Mouse (Mus musculus) embryonic facial prominence, embryonic 15.5 days (tissue): Measurements from ENCODE around the gene Ascl4. TPM values are rescaled to one million over a fixed set of nuclear protein-coding genes. Genes with fewer than 3 reads are reported as not detected.
A peak's percentile ranks its signal among the peaks of the same experiment; 100 is the strongest.

Experiments used
- ATAC-seq: fragments of 200-750 bp; cut with Nextera tagmentation; 2 replicates; pipeline ENCODE4 v1.8.0; 2017; ENCODE audit warnings: low read depth, moderate TSS enrichment; ENCODE audit not compliant: insufficient number of reproducible peaks, low FRiP score, low TSS enrichment
- H3K27ac ChIP-seq: fragments of 300-500 bp; sonication (generic); replicated peaks from 2 replicates; pipeline ENCODE4 v1.5.1; 2015; ENCODE audit warnings: mild to moderate bottlenecking, inconsistent platforms
- H3K27me3 ChIP-seq: fragments of 300-500 bp; sonication (generic); 2 replicates; pipeline ENCODE4 v1.6.1; 2015; ENCODE audit warnings: inconsistent platforms
- H3K36me3 ChIP-seq: fragments of 300-500 bp; sonication (generic); 2 replicates; pipeline ENCODE4 v1.6.1; 2015; ENCODE audit warnings: mild to moderate bottlenecking, inconsistent platforms
- H3K4me1 ChIP-seq: fragments of 300-500 bp; sonication (generic); 2 replicates; pipeline ENCODE4 v1.6.1; 2015; ENCODE audit warnings: inconsistent platforms
- H3K4me2 ChIP-seq: fragments of 300-500 bp; sonication (generic); replicated peaks from 2 replicates; pipeline ENCODE4 v1.6.1; 2015; ENCODE audit warnings: mild to moderate bottlenecking, inconsistent platforms
- H3K4me3 ChIP-seq: fragments of 300-500 bp; sonication (generic); replicated peaks from 2 replicates; pipeline ENCODE4 v1.5.1; 2015; ENCODE audit warnings: mild to moderate bottlenecking, inconsistent platforms
- H3K9ac ChIP-seq: fragments of 300-500 bp; sonication (generic); 2 replicates; pipeline ENCODE4 v1.6.1; 2015; ENCODE audit warnings: inconsistent platforms
- H3K9me3 ChIP-seq: fragments of 300-500 bp; sonication (generic); replicated peaks from 2 replicates; pipeline ENCODE4 v1.6.1; 2016; ENCODE audit warnings: inconsistent platforms
- WGBS: fragments of 180-500 bp; shearing (Covaris S2); methylation state at CpG from one replicate; pipeline ENCODE4 v1.1.7; 2015; 5-methylcytosine and 5-hydroxymethylcytosine counted together
- polyA plus RNA-seq: library from polyadenylated mRNA; unstranded; fragments of >200 nt; fragmentation: Nextera tagmentation; extraction: Ambion mirVana; gene quantifications from 2 replicates; pipeline ENCODE4 v1.2.1, GENCODE M21; 2015

Gene Ascl4
- polyA plus RNA-seq, 1 experiment from 2014 or later, result 1.5 TPM

GRCm38 (mm10) chr10:85953401-85953800 is 25.9 kb downstream of the Ascl4 start:
- ATAC-seq, result no peak
- H3K4me1 ChIP-seq, result peaks cover 7% of the 10 kb centered on the region; the same call in 1 of the 2 replicates
- no peak overlapping the region for H3K4me3 ChIP-seq
- H3K36me3 ChIP-seq, result peaks cover 64% of the 10 kb centered on the region
- no peak overlapping the region for H3K27ac ChIP-seq
- H3K27me3 ChIP-seq, result no peaks in the 10 kb centered on the region
- no peaks in the 10 kb centered on the region for H3K9me3 ChIP-seq
- H3K4me2 ChIP-seq, result no peak overlapping the region
- H3K9ac ChIP-seq, result no peak overlapping the region
- 81% methylated on average over 3 of the region's 3 CpGs for WGBS

- H3K27me3 ChIP-seq, result no peaks in the 10 kb centered on the region
- H3K36me3 ChIP-seq, result peaks cover 54% of the 10 kb centered on the region
- no peak overlapping the region for H3K27ac ChIP-seq
- peaks cover 7% of the 10 kb centered on the region; the same call in 1 of the 2 replicates for H3K4me1 ChIP-seq
- no peaks in the 10 kb centered on the region for H3K9me3 ChIP-seq
- H3K4me3 ChIP-seq, result no peak overlapping the region
- no peak for ATAC-seq
- 73% methylated on average over 2 of the region's 2 CpGs for WGBS
- H3K9ac ChIP-seq, result no peak overlapping the region
- H3K4me2 ChIP-seq, result no peak overlapping the region
Measured at GRCm38 (mm10) chr10:85954429-85954828, 26.9 kb downstream of the Ascl4 start.

- peak overlapping the region; percentile 82 for H3K27ac ChIP-seq
- 2% methylated on average over 20 of the region's 20 CpGs for WGBS
- H3K4me3 ChIP-seq, result peak overlapping the region; percentile 84
- H3K4me1 ChIP-seq, result peaks cover 7% of the 10 kb centered on the region; the same call in 1 of the 2 replicates
- no peaks in the 10 kb centered on the region for H3K27me3 ChIP-seq
- peak overlapping the region; percentile 76 for H3K9ac ChIP-seq
- H3K4me2 ChIP-seq, result peak overlapping the region; percentile 67
- no peaks in the 10 kb centered on the region for H3K9me3 ChIP-seq
- peaks cover 33% of the 10 kb centered on the region for H3K36me3 ChIP-seq
- no peak for ATAC-seq
Measured at GRCm38 (mm10) chr10:85956871-85957419, 29.5 kb downstream of the Ascl4 start.

GRCm38 (mm10) chr10:85957464-85957950 is 30.0 kb downstream of the Ascl4 start, which contains the start of gene Rtcb:
Gene Rtcb (minus strand): TSS chr10:85957823.
- H3K4me3 ChIP-seq, result peak within 1 kb of the TSS; percentile 84
- H3K4me2 ChIP-seq, result peak within 1 kb of the TSS; percentile 67
- H3K4me1 ChIP-seq, result peaks cover 7% of the 10 kb centered on the region; the same call in 1 of the 2 replicates
- peak; percentile 87 for ATAC-seq
- no peaks in the 10 kb centered on the region for H3K9me3 ChIP-seq
- H3K27me3 ChIP-seq, result no peaks in the 10 kb centered on the region
- H3K36me3 ChIP-seq, result peaks cover 27% of the 10 kb centered on the region
- peak within 1 kb of the TSS; percentile 76 for H3K9ac ChIP-seq
- WGBS, result under 1% methylated on average over 38 of the region's 38 CpGs
- H3K27ac ChIP-seq, result peak within 1 kb of the TSS; percentile 82

DNA sequence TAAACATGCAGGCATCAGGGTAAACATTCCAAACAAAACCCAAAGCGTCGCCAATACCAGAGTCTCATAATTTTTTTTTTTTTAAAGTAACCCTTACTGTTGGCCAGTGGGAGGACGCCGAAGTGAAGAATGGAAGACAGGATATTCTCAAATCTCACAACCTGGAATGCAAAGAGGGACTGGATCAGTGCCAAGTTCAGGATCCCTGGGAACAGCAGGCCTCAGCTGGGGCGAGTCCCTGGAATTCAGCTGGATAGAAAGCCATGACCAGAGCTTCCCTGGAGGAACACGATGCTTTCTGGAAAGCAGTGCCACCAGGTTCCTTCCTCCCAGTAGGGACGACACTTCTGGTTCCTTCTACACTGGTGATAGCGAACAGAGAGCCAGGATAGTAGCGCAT is 35.4 kb downstream of the Ascl4 start:
- Histone ChIP-seq H3K4me1 (no peaks in the 10 kb centered on the region), H3K27ac (no peak overlapping the region), H3K4me2 (no peak overlapping the region), H3K4me3 (no peak overlapping the region), H3K9ac (no peak overlapping the region), H3K9me3 (no peaks in the 10 kb centered on the region), H3K27me3 (no peaks in the 10 kb centered on the region), H3K36me3 (no peaks in the 10 kb centered on the region)
- ATAC-seq, result no peak
- WGBS, result 59% methylated on average over 9 of the region's 9 CpGs

DNA sequence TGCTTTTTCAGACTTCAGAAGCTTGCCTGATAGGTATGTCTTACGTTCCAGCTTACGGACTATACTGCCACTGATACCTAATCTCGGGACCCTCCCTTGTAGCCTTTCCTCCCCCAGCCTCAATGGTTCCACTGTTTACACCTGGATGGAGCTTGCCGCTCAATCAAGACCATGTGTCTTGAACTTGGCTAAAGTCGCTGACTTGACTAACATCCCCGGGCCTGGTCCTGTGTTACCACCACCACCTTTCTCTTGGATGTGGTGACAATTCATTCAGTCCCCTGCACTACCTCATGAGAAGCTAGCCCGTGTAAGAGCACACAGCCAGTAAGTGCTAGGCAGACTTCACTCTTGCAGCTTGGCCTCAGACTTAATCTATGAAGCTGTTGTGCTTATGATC is 36.8 kb downstream of the Ascl4 start:
- Histone ChIP-seq H3K4me2 (no peak overlapping the region), H3K4me3 (no peak overlapping the region), H3K9ac (no peak overlapping the region), H3K27ac (no peak overlapping the region), H3K36me3 (no peaks in the 10 kb centered on the region), H3K4me1 (no peaks in the 10 kb centered on the region), H3K9me3 (no peaks in the 10 kb centered on the region), H3K27me3 (no peaks in the 10 kb centered on the region)
- no peak for ATAC-seq
- WGBS, result 84% methylated on average over 7 of the region's 7 CpGs

DNA sequence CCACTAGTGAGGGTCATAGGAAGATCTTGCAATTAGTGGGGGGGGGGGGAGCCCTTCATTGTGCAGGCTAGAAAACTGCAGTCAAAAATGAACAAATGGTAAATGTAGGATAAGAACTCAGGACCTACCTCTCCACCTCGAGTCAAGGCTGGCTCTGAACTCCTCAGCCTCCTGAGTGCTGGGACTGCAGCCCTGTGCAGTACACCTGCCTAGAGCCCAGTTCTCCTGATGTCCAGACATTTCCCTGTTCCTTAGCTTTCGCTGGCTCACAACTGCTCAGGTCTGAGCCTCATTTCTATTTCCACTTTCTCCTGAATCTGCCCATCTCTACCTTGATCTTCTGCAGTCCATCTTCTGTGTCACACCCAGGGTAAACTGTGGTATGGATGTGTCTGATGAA is 39.0 kb downstream of the Ascl4 start:
- 33% methylated on average over 2 of the region's 2 CpGs for WGBS
- Histone ChIP-seq H3K4me3 (no peak overlapping the region), H3K4me2 (no peak overlapping the region), H3K4me1 (no peaks in the 10 kb centered on the region), H3K27ac (no peak overlapping the region), H3K36me3 (no peaks in the 10 kb centered on the region), H3K9ac (no peak overlapping the region), H3K27me3 (no peaks in the 10 kb centered on the region), H3K9me3 (no peaks in the 10 kb centered on the region)
- no peak for ATAC-seq

DNA sequence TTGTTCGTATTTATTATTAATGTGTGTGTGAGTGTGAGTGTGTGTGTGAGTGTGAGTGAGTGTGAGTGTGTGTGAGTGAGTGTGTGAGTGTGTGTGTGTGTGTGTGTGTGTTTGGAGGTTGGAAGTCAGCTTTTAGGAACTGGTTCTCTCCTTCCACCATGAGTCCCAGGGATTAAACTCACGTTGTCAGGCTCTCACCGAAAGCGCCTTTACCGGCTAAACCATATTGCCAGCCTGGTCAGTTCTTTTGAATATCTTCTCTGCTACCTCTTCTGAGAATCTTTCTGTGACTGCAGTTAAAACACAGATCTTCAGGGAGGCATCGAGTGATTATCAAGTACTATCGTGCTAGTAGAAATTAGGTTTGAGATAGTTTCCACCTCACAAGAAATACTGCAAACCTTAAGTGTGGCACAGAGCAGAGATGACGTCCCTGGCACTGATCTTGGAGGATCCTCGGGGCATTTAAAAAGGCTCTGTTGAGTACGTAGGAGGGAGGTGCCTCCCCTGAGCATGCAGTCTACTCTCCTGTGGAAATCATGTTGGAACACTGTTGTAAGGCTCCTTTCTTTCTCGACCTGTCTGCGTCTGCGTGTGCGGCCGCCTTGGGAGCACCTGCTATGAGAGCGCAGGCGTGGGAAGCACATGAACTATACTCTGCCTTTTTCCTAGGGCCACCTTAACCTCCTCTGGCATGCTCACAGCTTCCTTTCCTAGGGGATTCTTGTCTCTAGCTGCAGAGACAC is 40.1 kb downstream of the Ascl4 start:
- H3K4me1 ChIP-seq, result no peaks in the 10 kb centered on the region
- ATAC-seq, result no peak
- H3K9ac ChIP-seq, result no peak overlapping the region
- no peak overlapping the region for H3K27ac ChIP-seq
- H3K36me3 ChIP-seq, result no peaks in the 10 kb centered on the region
- no peaks in the 10 kb centered on the region for H3K27me3 ChIP-seq
- 61% methylated on average over 17 of the region's 17 CpGs for WGBS
- no peaks in the 10 kb centered on the region for H3K9me3 ChIP-seq
- no peak overlapping the region for H3K4me3 ChIP-seq
- no peak overlapping the region for H3K4me2 ChIP-seq

DNA sequence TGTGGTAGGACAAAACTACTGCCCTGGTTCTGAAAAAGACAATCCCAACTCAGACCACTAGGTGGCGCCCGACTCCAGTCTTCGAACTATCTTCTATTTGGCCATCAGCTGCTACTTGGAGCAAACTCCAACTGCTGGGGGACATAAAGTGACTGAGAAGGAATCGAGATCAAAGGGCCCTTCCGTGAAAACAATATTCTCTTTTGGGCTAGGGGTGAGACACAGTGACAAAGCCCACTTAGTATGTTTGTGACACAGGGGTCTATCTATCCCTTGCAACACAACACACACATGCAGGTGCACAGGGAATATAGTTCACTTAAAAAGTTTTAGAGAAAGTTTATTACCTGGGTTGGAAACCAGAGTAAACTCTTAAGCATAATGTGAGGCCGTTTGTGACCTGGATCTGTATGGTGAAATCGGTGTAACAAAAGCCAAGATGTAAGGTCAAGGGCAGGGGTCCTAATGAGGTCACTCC is 40.7 kb downstream of the Ascl4 start:
- ATAC-seq, result no peak
- Histone ChIP-seq H3K9me3 (no peaks in the 10 kb centered on the region), H3K9ac (no peak overlapping the region), H3K36me3 (no peaks in the 10 kb centered on the region), H3K27me3 (no peaks in the 10 kb centered on the region), H3K4me2 (no peak overlapping the region), H3K4me3 (no peak overlapping the region), H3K27ac (no peak overlapping the region), H3K4me1 (no peaks in the 10 kb centered on the region)
- 12% methylated on average over 7 of the region's 7 CpGs for WGBS

GRCm38 (mm10) chr10:85968731-85969130 is 41.2 kb downstream of the Ascl4 start:
- 35% methylated on average over 2 of the region's 2 CpGs for WGBS
- Histone ChIP-seq H3K4me1 (no peaks in the 10 kb centered on the region), H3K9ac (no peak overlapping the region), H3K4me3 (no peak overlapping the region), H3K27ac (no peak overlapping the region), H3K9me3 (no peaks in the 10 kb centered on the region), H3K27me3 (no peaks in the 10 kb centered on the region), H3K36me3 (no peaks in the 10 kb centered on the region), H3K4me2 (no peak overlapping the region)
- no peak for ATAC-seq

DNA sequence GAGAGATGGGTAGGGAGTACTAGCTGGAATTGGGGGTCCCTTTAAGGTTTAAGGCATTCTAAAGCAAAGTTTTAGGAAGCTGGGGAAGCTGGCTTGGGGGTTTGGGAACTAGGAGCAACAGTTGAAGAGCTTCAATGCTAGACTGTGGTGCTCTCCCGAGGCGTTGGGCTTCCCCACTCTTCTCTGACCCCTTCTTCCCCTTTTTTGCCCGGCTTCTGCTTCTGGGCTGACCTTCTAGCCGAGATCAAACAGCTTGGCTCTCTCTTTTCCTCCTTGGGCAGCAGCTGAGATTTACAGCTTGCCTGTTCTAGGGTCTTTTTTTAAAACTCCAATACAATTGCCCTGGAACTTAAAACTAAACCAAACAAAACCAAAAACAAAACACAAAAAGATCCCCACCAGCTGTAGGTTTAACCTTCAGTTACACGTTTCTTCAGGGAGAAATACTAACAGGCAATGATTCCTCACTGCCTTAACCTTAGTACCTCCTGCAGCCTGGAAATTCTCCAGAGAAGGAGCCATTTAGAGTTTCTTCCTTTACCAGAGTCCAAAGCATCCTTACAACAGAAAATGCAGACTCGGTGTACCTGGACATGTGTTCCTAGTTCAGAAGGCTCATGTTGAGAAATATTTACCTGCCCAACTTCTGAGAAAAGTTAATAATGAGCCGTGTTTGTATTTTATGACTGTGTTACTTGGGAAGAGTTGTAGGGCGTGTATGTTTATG is 42.6 kb downstream of the Ascl4 start:
- Histone ChIP-seq H3K9ac (no peak overlapping the region), H3K4me3 (no peak overlapping the region), H3K4me2 (no peak overlapping the region), H3K27ac (no peak overlapping the region), H3K36me3 (no peaks in the 10 kb centered on the region), H3K4me1 (no peaks in the 10 kb centered on the region), H3K27me3 (no peaks in the 10 kb centered on the region), H3K9me3 (no peaks in the 10 kb centered on the region)
- WGBS, result 58% methylated on average over 8 of the region's 8 CpGs
- ATAC-seq, result no peak
